ENCODE assay signal across 8 mouse cellular contexts in genomic region chr2:103797491-103798009, GRCm38 (mm10). TPM values are rescaled to one million over a fixed set of nuclear protein-coding genes. Genes with fewer than 3 reads are reported as not detected.
DNase-seq lines count a peak whose midpoint lies in the region; ATAC-seq and TF ChIP-seq lines count a peak whose summit lies in the region.

Gene Caprin1, minus strand, starts transcription at chr2:103797649.

- 0% methylated on average over 32 of the region's 33 CpGs for WGBS in heart, embryonic 12.5 days
- WGBS in kidney, postnatal 0 days = under 1% methylated on average over 33 of the region's 33 CpGs
- under 1% methylated on average over 33 of the region's 33 CpGs for WGBS in liver, embryonic 11.5 days
- under 1% methylated on average over 33 of the region's 33 CpGs for WGBS in stomach, embryonic 14.5 days

- ATAC-seq in erythroid progenitor cell, adult 5-6 weeks (replicated peaks; ENCODE audit: low FRiP score, poor library complexity, severe bottlenecking) = peak; percentile 88
- ATAC-seq in heart, embryonic 12.5 days (ENCODE audit: insufficient number of reproducible peaks, low FRiP score) = peak; percentile 95
- ATAC-seq in kidney, postnatal 0 days (replicated peaks; ENCODE audit: low FRiP score, low read depth) = peak; percentile 94
- peak; percentile 92 for ATAC-seq in liver, embryonic 11.5 days (replicated peaks; ENCODE audit: low FRiP score)
- ATAC-seq in stomach, embryonic 14.5 days (ENCODE audit: insufficient number of reproducible peaks, insufficient read depth, low FRiP score, low read depth) = peak; percentile 95

- peak within 1 kb of the TSS; percentile 99 for H3K9ac ChIP-seq in heart, embryonic 12.5 days
- peak within 1 kb of the TSS; percentile 97 for H3K9ac ChIP-seq in kidney, postnatal 0 days (ENCODE audit: low read depth, low read length)
- H3K9ac ChIP-seq in liver, embryonic 11.5 days (ENCODE audit: low read depth, low read length) = peak within 1 kb of the TSS; percentile 96
- H3K9ac ChIP-seq in stomach, embryonic 14.5 days (replicated peaks; ENCODE audit: low read depth, low read length) = peak within 1 kb of the TSS; percentile 96

- H3K27ac ChIP-seq in heart, embryonic 12.5 days (ENCODE audit: poor library complexity, severe bottlenecking) = peak within 1 kb of the TSS; percentile 100
- H3K27ac ChIP-seq in kidney, postnatal 0 days = peak within 1 kb of the TSS; percentile 100
- peak within 1 kb of the TSS; percentile 100 for H3K27ac ChIP-seq in liver, embryonic 11.5 days (ENCODE audit: low read depth, low read length)
- peak within 1 kb of the TSS; percentile 100 for H3K27ac ChIP-seq in stomach, embryonic 14.5 days (ENCODE audit: low read length)

- H3K4me2 ChIP-seq in heart, embryonic 12.5 days = peak within 1 kb of the TSS; percentile 70
- H3K4me2 ChIP-seq in kidney, postnatal 0 days (ENCODE audit: low read length) = peak within 1 kb of the TSS; percentile 64
- H3K4me2 ChIP-seq in liver, embryonic 11.5 days = peak within 1 kb of the TSS; percentile 63
- peak within 1 kb of the TSS; percentile 48 for H3K4me2 ChIP-seq in stomach, embryonic 14.5 days (replicated peaks; ENCODE audit: low read depth, low read length)

- H3K4me3 ChIP-seq in heart, embryonic 12.5 days = peak within 1 kb of the TSS; percentile 95
- peak within 1 kb of the TSS; percentile 87 for H3K4me3 ChIP-seq in kidney, postnatal 0 days (replicated peaks; ENCODE audit: low read depth, low read length)
- peak within 1 kb of the TSS; percentile 98 for H3K4me3 ChIP-seq in liver, embryonic 11.5 days (ENCODE audit: low read depth, low read length)
- H3K4me3 ChIP-seq in stomach, embryonic 14.5 days (ENCODE audit: low read depth, low read length) = peak within 1 kb of the TSS; percentile 98

- peaks cover 14% of the 10 kb centered on the region for H3K36me3 ChIP-seq in heart, embryonic 12.5 days
- H3K36me3 ChIP-seq in kidney, postnatal 0 days (ENCODE audit: insufficient read depth, low read length) = no peaks in the 10 kb centered on the region
- peaks cover 11% of the 10 kb centered on the region; the same call in 1 of the 2 replicates for H3K36me3 ChIP-seq in liver, embryonic 11.5 days (ENCODE audit: control insufficient read depth, insufficient read depth, low read length)
- H3K36me3 ChIP-seq in stomach, embryonic 14.5 days (ENCODE audit: control insufficient read depth, insufficient read depth, low read length) = peaks cover 16% of the 10 kb centered on the region

- peaks cover 20% of the 10 kb centered on the region for H3K4me1 ChIP-seq in heart, embryonic 12.5 days (replicated peaks)
- 0 out of 2 replicates have a peak, but pooled peaks cover 10% of the 10 kb centered on the region for H3K4me1 ChIP-seq in kidney, postnatal 0 days (replicated peaks; ENCODE audit: insufficient read depth, low read length)
- peaks cover 15% of the 10 kb centered on the region for H3K4me1 ChIP-seq in liver, embryonic 11.5 days (replicated peaks; ENCODE audit: control insufficient read depth, insufficient read depth, low read length)
- H3K4me1 ChIP-seq in stomach, embryonic 14.5 days (ENCODE audit: control insufficient read depth, insufficient read depth, low read length) = peaks cover 14% of the 10 kb centered on the region

- peak; percentile 94 for DNase-seq in CD4-positive helper T cell, adult 2 months (ENCODE audit: low read depth, low spot score)
- DNase-seq in brain, embryonic 18.5 days (ENCODE audit: low read depth, low spot score) = peak; percentile 88
- DNase-seq in kidney, postnatal 0 days (ENCODE audit: low spot score) = peak; percentile 98
- DNase-seq in liver, embryonic 11.5 days (ENCODE audit: low spot score) = peak; percentile 99
- peak; percentile 94 for DNase-seq in naive thymus-derived CD4-positive, alpha-beta T cell, adult 2 months (ENCODE audit: low read depth)

- no peak for TF ChIP-seq CTCF in kidney, postnatal 0 days (IDR thresholded peaks at IDR 0.05; ENCODE audit: low read depth)

- no peaks in the 10 kb centered on the region for H3K9me3 ChIP-seq in heart, embryonic 12.5 days (replicated peaks)
- H3K9me3 ChIP-seq in kidney, postnatal 0 days (replicated peaks; ENCODE audit: low read length) = no peaks in the 10 kb centered on the region
- no peaks in the 10 kb centered on the region for H3K9me3 ChIP-seq in liver, embryonic 11.5 days (ENCODE audit: control insufficient read depth, low read length)
- no peaks in the 10 kb centered on the region for H3K9me3 ChIP-seq in stomach, embryonic 14.5 days (ENCODE audit: control insufficient read depth, low read depth, low read length)

- H3K27me3 ChIP-seq in heart, embryonic 12.5 days (replicated peaks) = no peaks in the 10 kb centered on the region
- H3K27me3 ChIP-seq in kidney, postnatal 0 days (ENCODE audit: insufficient read depth, low read length) = no peaks in the 10 kb centered on the region
- H3K27me3 ChIP-seq in liver, embryonic 11.5 days (replicated peaks; ENCODE audit: control insufficient read depth, insufficient read depth, low read length) = no peaks in the 10 kb centered on the region
- H3K27me3 ChIP-seq in stomach, embryonic 14.5 days (ENCODE audit: control insufficient read depth, insufficient read depth, low read length) = no peaks in the 10 kb centered on the region

RNA-seq across cellular contexts. Expression of gene Caprin1, which starts in this region (rescaled TPM):
- total RNA-seq in erythroid progenitor cell, adult 5-6 weeks (2015; ENCODE audit: low replicate concordance) = 142 and 231 TPM in 2 replicates
- total RNA-seq in erythroid progenitor cell, adult 5-6 weeks (2017; ENCODE audit: low replicate concordance) = 206 and 279 TPM in 2 replicates
- 293 and 312 TPM in 2 replicates for polyA plus RNA-seq in heart, embryonic 12.5 days (2016; fragmentation: Nextera tagmentation; extraction: Ambion mirVana)
- polyA plus RNA-seq in kidney, postnatal 0 days (2015; fragmentation: Nextera tagmentation; extraction: Ambion mirVana) = 206 and 215 TPM in 2 replicates
- polyA plus RNA-seq in liver, embryonic 11.5 days (2014; fragmentation: Nextera tagmentation; extraction: Ambion mirVana) = 345 and 405 TPM in 2 replicates
- polyA plus RNA-seq in stomach, embryonic 14.5 days (2014; fragmentation: Nextera tagmentation; extraction: Ambion mirVana) = 355 and 358 TPM in 2 replicates

Comparison
In these comparisons a context has a peak if more than half of its experiments do, and no peak if none do; other contexts are left out.
1. Peak in every context shown above with its lines: DNase-seq, ATAC-seq, H3K4me3 ChIP-seq and H3K27ac ChIP-seq.